Mouse (Mus musculus) MEL (cell line): ENCODE data around the gene Rbfox3. TPM values are rescaled to one million over a fixed set of nuclear protein-coding genes. Genes with fewer than 3 reads are reported as not detected.

Experiments
- DNase-seq: peaks from one replicate; pipeline ENCODE4 v3.0.0; 2011; ENCODE audit warnings: low read depth, low spot score
- H3K27ac ChIP-seq: 2 replicates; pipeline ENCODE4 v1.5.1; 2012; ENCODE audit warnings: low read depth, mild to moderate bottlenecking, control low read depth, low read length, moderate library complexity; ENCODE audit not compliant: control insufficient read depth
- H3K27me3 ChIP-seq, 2 experiments: fragments of 150-350 bp in 1 of 2; sonication (generic) in 1 of 2; 2 replicates each; pipeline ENCODE4 v1.6.1; 2012; ENCODE audit warnings: low read length in 2 of 2, mild to moderate bottlenecking in 2 of 2, improper control_type of control experiment in 1 of 2, moderate library complexity in 1 of 2; ENCODE audit not compliant: insufficient read depth in 2 of 2, control insufficient read depth in 1 of 2
- H3K36me3 ChIP-seq, 2 experiments: 2 replicates each; pipeline ENCODE4 v1.6.1; 2012 to 2014; ENCODE audit warnings: low read length in 2 of 2, improper control_type of control experiment in 1 of 2, inconsistent platforms in 1 of 2, mild to moderate bottlenecking in 1 of 2; ENCODE audit not compliant: insufficient read depth in 2 of 2, control insufficient read depth in 1 of 2
- H3K4me1 ChIP-seq, 2 experiments: fragments of 150-350 bp in 1 of 2; sonication (generic) in 1 of 2; 2 replicates each; pipeline ENCODE4 v1.6.1; 2012; ENCODE audit warnings: low read length in 2 of 2, improper control_type of control experiment in 1 of 2, mild to moderate bottlenecking in 1 of 2; ENCODE audit not compliant: insufficient read depth in 2 of 2, control insufficient read depth in 1 of 2
- H3K4me3 ChIP-seq, 2 experiments: fragments of 150-350 bp in 1 of 2; sonication (generic) in 1 of 2; 2 replicates each; pipeline ENCODE4 v1.5.1; 2012; ENCODE audit warnings: low read depth in 2 of 2, low read length in 2 of 2, mild to moderate bottlenecking in 2 of 2, moderate library complexity in 2 of 2, control low read depth in 1 of 2, improper control_type of control experiment in 1 of 2; ENCODE audit not compliant: control insufficient read depth in 1 of 2, insufficient read depth in 1 of 2
- H3K79me2 ChIP-seq: 2 replicates; pipeline ENCODE4 v1.6.1; 2012; ENCODE audit warnings: mild to moderate bottlenecking, low read length, moderate library complexity; ENCODE audit not compliant: control insufficient read depth, poor library complexity, insufficient read depth
- H3K9ac ChIP-seq: 2 replicates; pipeline ENCODE4 v1.6.1; 2012; ENCODE audit warnings: low read depth, mild to moderate bottlenecking, control low read depth, low read length, moderate library complexity; ENCODE audit not compliant: control insufficient read depth, poor library complexity, severe bottlenecking
- H3K9me3 ChIP-seq: fragments of 150-350 bp; sonication (generic); replicated peaks from 2 replicates; pipeline ENCODE4 v1.6.1; 2012; ENCODE audit warnings: mild to moderate bottlenecking, low read length, improper control_type of control experiment, moderate library complexity; ENCODE audit not compliant: insufficient read depth
- CTCF ChIP-seq, 3 experiments: IDR thresholded peaks in 2 of 3; conservative IDR thresholded peaks in 1 of 3; 2 replicates each; pipeline ENCODE4 v1.5.1; 2011 to 2012; ENCODE audit warnings: low read length in 3 of 3, low read depth in 2 of 3, mild to moderate bottlenecking in 2 of 3, improper control_type of control experiment in 1 of 3, inconsistent platforms in 1 of 3, mixed read lengths in 1 of 3, moderate library complexity in 1 of 3; ENCODE audit not compliant: control insufficient read depth in 1 of 3, insufficient read depth in 1 of 3, poor library complexity in 1 of 3, severe bottlenecking in 1 of 3
- EP300 ChIP-seq, 2 experiments: IDR thresholded peaks; 2 replicates each; pipeline ENCODE4 v1.6.1; 2011; ENCODE audit warnings: improper control_type of control experiment in 2 of 2, low read length in 2 of 2, low read depth in 1 of 2, mild to moderate bottlenecking in 1 of 2
- ETS1 ChIP-seq: IDR thresholded peaks from 2 replicates; pipeline ENCODE4 v1.6.1; 2012; ENCODE audit warnings: low read depth, mild to moderate bottlenecking, inconsistent platforms, low read length, improper control_type of control experiment, moderate library complexity
- GABPA ChIP-seq: IDR thresholded peaks from 2 replicates; pipeline ENCODE4 v1.6.1; 2012; ENCODE audit warnings: low read depth, mild to moderate bottlenecking, inconsistent platforms, low read length, improper control_type of control experiment, moderate library complexity
- HCFC1 ChIP-seq: IDR thresholded peaks from 2 replicates; pipeline ENCODE4 v1.6.1; 2012; ENCODE audit warnings: low read depth, mild to moderate bottlenecking, inconsistent platforms, low read length, improper control_type of control experiment, moderate library complexity
- MXI1 ChIP-seq: IDR thresholded peaks from 2 replicates; pipeline ENCODE4 v1.6.1; 2011; ENCODE audit warnings: mild to moderate bottlenecking, low read depth, low read length, improper control_type of control experiment
- MYC ChIP-seq: IDR thresholded peaks from 2 replicates; pipeline ENCODE4 v1.6.1; 2011; ENCODE audit warnings: low read depth, mild to moderate bottlenecking, low read length, improper control_type of control experiment, moderate library complexity
- NELFE ChIP-seq: IDR thresholded peaks from 2 replicates; pipeline ENCODE4 v1.6.1; 2011; ENCODE audit warnings: low read depth, low read length, improper control_type of control experiment
- RAD21 ChIP-seq: IDR thresholded peaks from 2 replicates; pipeline ENCODE4 v1.6.1; 2011; ENCODE audit warnings: mild to moderate bottlenecking, low read depth, low read length, improper control_type of control experiment
- SMC3 ChIP-seq: IDR thresholded peaks from 2 replicates; pipeline ENCODE4 v1.6.1; 2011; ENCODE audit warnings: low read depth, low read length, improper control_type of control experiment
- TAL1 ChIP-seq: IDR thresholded peaks from 2 replicates; pipeline ENCODE4 v1.6.1; 2012; ENCODE audit warnings: mild to moderate bottlenecking, inconsistent platforms, low read length, moderate library complexity, mixed read lengths
- TCF12 ChIP-seq: IDR thresholded peaks from 2 replicates; pipeline ENCODE4 v1.6.1; 2014; ENCODE audit warnings: low read depth, mild to moderate bottlenecking, inconsistent platforms, low read length, improper control_type of control experiment, moderate library complexity
- UBTF ChIP-seq: IDR thresholded peaks from 2 replicates; pipeline ENCODE4 v1.6.1; 2012; ENCODE audit warnings: low read depth, mild to moderate bottlenecking, inconsistent platforms, low read length, improper control_type of control experiment, moderate library complexity, borderline replicate concordance; ENCODE audit not compliant: insufficient read depth
- USF1 ChIP-seq: IDR thresholded peaks from 2 replicates; pipeline ENCODE4 v1.6.1; 2014; ENCODE audit warnings: low read depth, mild to moderate bottlenecking, inconsistent platforms, low read length, improper control_type of control experiment, moderate library complexity
- USF2 ChIP-seq, 2 experiments: IDR thresholded peaks; 2 replicates each; pipeline ENCODE4 v1.6.1; 2011 to 2012; ENCODE audit warnings: improper control_type of control experiment in 2 of 2, low read length in 2 of 2, borderline replicate concordance in 1 of 2, inconsistent platforms in 1 of 2, low read depth in 1 of 2, mild to moderate bottlenecking in 1 of 2; ENCODE audit not compliant: insufficient read depth in 1 of 2
- ZC3H11A ChIP-seq: IDR thresholded peaks from 2 replicates; pipeline ENCODE4 v1.6.1; 2012; ENCODE audit warnings: low read depth, mild to moderate bottlenecking, inconsistent platforms, low read length, improper control_type of control experiment
- polyA plus RNA-seq, 2 experiments: library from polyadenylated mRNA; stranded (reverse) in 1 of 2; unstranded in 1 of 2; fragments of >175 nt in 1 of 2; fragments of >200 nt in 1 of 2; gene quantifications; 2 replicates each; pipeline versions ENCODE4 v1.2.1 to v1.2.4; 2012; ENCODE audit warnings: low replicate concordance in 2 of 2, low read depth in 1 of 2; ENCODE audit not compliant: insufficient read length in 2 of 2, insufficient read depth in 1 of 2, missing spikeins in 1 of 2
- total RNA-seq: library from RNA; depleted of rRNA; stranded (reverse); fragments of 300-350 nt; gene quantifications from 2 replicates; pipeline ENCODE4 v1.2.3, GENCODE M21; 2012

The Rbfox3 gene
- total and polyA plus RNA-seq, 3 experiments = not detected

- peak; percentile 91 for TF ChIP-seq TCF12
- no peak for TF ChIP-seq USF1
- TF ChIP-seq NELFE = peak; percentile 25; the same call in 1 of the 2 replicates
- TF ChIP-seq TAL1 = no peak
Observed at GRCm38 (mm10) chr11:118467441-118468035, 443.9 kb downstream of the Rbfox3 start (continued).

GRCm38 (mm10) chr11:118460280-118460679 is 451.1 kb downstream of the Rbfox3 start:
- Histone ChIP-seq H3K9me3 (no peaks in the 10 kb centered on the region), H3K4me3 (no peak overlapping the region), H3K9ac (no peak overlapping the region), H3K36me3 (peaks cover 0 to 29% of the 10 kb centered on the region in 2 experiments; a peak in 2 of 4 replicates), H3K27me3 (no peaks in the 10 kb centered on the region), H3K79me2 (no peaks in the 10 kb centered on the region), H3K27ac (no peak overlapping the region)
- DNase-seq = peak; percentile 86
- TF ChIP-seq MYC (peak; percentile 77), GABPA (no peak), HCFC1 (0 out of 2 replicates have a peak, but pooled peaks have one; percentile 27), SMC3 (peak; percentile 76), CTCF (IDR thresholded peaks at IDR 0.05 in 2 of 3, conservative IDR thresholded peaks at IDR 0.05 in 1 of 3; ENCODE audit: control insufficient read depth in 1 of 3, insufficient read depth in 1 of 3, low read depth in 2 of 3, low read length in 3 of 3, poor library complexity in 1 of 3, severe bottlenecking in 1 of 3) (peak; percentile 87 to 94 (median 91)), USF2 (IDR thresholded peaks at IDR 0.05; ENCODE audit: borderline replicate concordance in 1 of 2, insufficient read depth in 1 of 2, low read depth in 1 of 2, low read length in 2 of 2) (no peak), MXI1 (no peak), RAD21 (peak; percentile 71), ZC3H11A (peak; percentile 80)
- TF ChIP-seq, all 39 proteins: peak for 6
- H3K4me1 ChIP-seq = peaks cover 10 to 44% of the 10 kb centered on the region in 2 experiments

- no peak for TF ChIP-seq ETS1
- no peak for TF ChIP-seq RAD21
- no peak for TF ChIP-seq MYC
- TF ChIP-seq EP300 (IDR thresholded peaks at IDR 0.05; ENCODE audit: low read depth in 1 of 2, low read length in 2 of 2) = no peak
- no peak for TF ChIP-seq UBTF
- TF ChIP-seq CTCF (IDR thresholded peaks at IDR 0.05 in 2 of 3, conservative IDR thresholded peaks at IDR 0.05 in 1 of 3; ENCODE audit: control insufficient read depth in 1 of 3, insufficient read depth in 1 of 3, low read depth in 2 of 3, low read length in 3 of 3, poor library complexity in 1 of 3, severe bottlenecking in 1 of 3) = no peak
- Histone ChIP-seq H3K4me3 (no peak overlapping the region), H3K36me3 (peaks cover 0 to 22% of the 10 kb centered on the region in 2 experiments; a peak in 2 of 4 replicates), H3K9ac (no peak overlapping the region), H3K79me2 (no peaks in the 10 kb centered on the region), H3K9me3 (no peaks in the 10 kb centered on the region), H3K27me3 (no peaks in the 10 kb centered on the region), H3K4me1 (peaks cover 6 to 38% of the 10 kb centered on the region in 2 experiments), H3K27ac (no peak overlapping the region)
- no peak for DNase-seq
Observed at GRCm38 (mm10) chr11:118459536-118459935, 451.9 kb downstream of the Rbfox3 start.
